Mouse (Mus musculus) ES-Bruce4 (cell line): ENCODE measurements around the gene Stk39.

ENCODE experiments used
- CTCF ChIP-seq: IDR thresholded peaks from one replicate; pipeline ENCODE4 v1.8.1; 2011; ENCODE audit warnings: low read depth, low read length
- EP300 ChIP-seq: IDR thresholded peaks from 2 replicates; pipeline ENCODE4 v1.6.1; 2011; ENCODE audit warnings: low read depth, low read length; ENCODE audit not compliant: insufficient read depth

DNA sequence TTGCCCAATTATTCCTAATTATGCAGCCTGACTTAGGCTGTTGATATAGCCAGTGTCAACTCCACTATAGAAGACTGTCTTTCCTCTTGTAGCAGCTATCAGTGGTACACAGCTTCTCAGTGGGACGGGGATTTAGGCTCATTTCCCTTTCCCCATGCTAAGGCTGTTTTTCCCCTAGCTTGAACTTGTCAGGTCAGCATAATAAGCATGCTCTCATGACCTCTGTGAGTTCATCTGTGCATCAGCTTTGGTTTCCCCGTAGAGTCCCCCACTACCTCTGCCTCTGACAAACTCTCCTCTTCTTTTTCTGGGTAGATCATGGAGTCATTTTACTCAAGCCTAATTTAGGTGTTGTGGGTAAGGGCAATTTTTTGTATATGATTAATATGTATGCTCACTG lies 30.2 kb upstream of the Stk39 start:
- TF ChIP-seq CTCF: no peak
- TF ChIP-seq EP300: no peak
